In genomic region chr17:47689894-47690293, GRCm38 (mm10) we compare ENCODE assay signal across 12 mouse cellular contexts. TPM values are rescaled to one million over a fixed set of nuclear protein-coding genes. Genes with fewer than 3 reads are reported as not detected.
DNase-seq lines count a peak whose midpoint lies in the region; ATAC-seq lines count a peak whose summit lies in the region.
"Had no signal": no experiment of that assay in that cellular context is flagged by ENCODE, and none has a peak within 500 bp of the region (broad histone marks: within the 10 kb centered on the region; RNA-seq: fewer than 3 reads in every experiment).

No protein-coding gene starts in this region.

- peak overlapping the region; percentile 100 for H3K4me2 ChIP-seq in heart, embryonic 11.5 days
- peak overlapping the region; percentile 91 for H3K4me2 ChIP-seq in lung, embryonic 15.5 days
- no peak overlapping the region for H3K4me2 ChIP-seq in intestine, embryonic 16.5 days (ENCODE audit: low read depth, low read length)
- H3K4me2 ChIP-seq in neural tube, embryonic 15.5 days, result peak overlapping the region; percentile 77

- WGBS in heart, embryonic 11.5 days (ENCODE audit: insufficient replicate concordance), result 76% methylated on average over 7 of the region's 8 CpGs
- WGBS in lung, embryonic 15.5 days, result 66% methylated on average over 7 of the region's 8 CpGs
- WGBS in intestine, embryonic 16.5 days, result 84% methylated on average over 8 of the region's 8 CpGs
- WGBS in neural tube, embryonic 15.5 days, result 76% methylated on average over 8 of the region's 8 CpGs

- no peak overlapping the region for H3K9ac ChIP-seq in heart, embryonic 11.5 days (ENCODE audit: low read depth, low read length)
- H3K9ac ChIP-seq in lung, embryonic 15.5 days, result no peak overlapping the region
- 0 out of 2 replicates have a peak overlapping the region, but pooled peaks have one; percentile 3 for H3K9ac ChIP-seq in intestine, embryonic 16.5 days (ENCODE audit: low read depth, low read length)
- H3K9ac ChIP-seq in neural tube, embryonic 15.5 days (replicated peaks), result peak overlapping the region; percentile 92; the same call in 1 of the 2 replicates

- H3K27ac ChIP-seq in heart, embryonic 11.5 days (ENCODE audit: low read depth, low read length), result no peak overlapping the region
- H3K27ac ChIP-seq in lung, embryonic 15.5 days, result no peak overlapping the region
- H3K27ac ChIP-seq in intestine, embryonic 16.5 days (ENCODE audit: low read length), result no peak overlapping the region
- H3K27ac ChIP-seq in neural tube, embryonic 15.5 days (replicated peaks), result no peak overlapping the region
- H3K27ac ChIP-seq: macrophage had no signal

- H3K4me3 ChIP-seq in heart, embryonic 11.5 days (ENCODE audit: low read depth, low read length), result peak overlapping the region; percentile 15; the same call in 1 of the 2 replicates
- H3K4me3 ChIP-seq in lung, embryonic 15.5 days, result no peak overlapping the region
- no peak overlapping the region for H3K4me3 ChIP-seq in intestine, embryonic 16.5 days (ENCODE audit: low read length)
- peak overlapping the region; percentile 78 for H3K4me3 ChIP-seq in neural tube, embryonic 15.5 days (replicated peaks)

- H3K36me3 ChIP-seq in heart, embryonic 11.5 days (ENCODE audit: control insufficient read depth, insufficient read depth, low read length), result no peaks in the 10 kb centered on the region
- peaks cover 8% of the 10 kb centered on the region for H3K36me3 ChIP-seq in lung, embryonic 15.5 days
- 0 out of 2 replicates have a peak, but pooled peaks cover 4% of the 10 kb centered on the region for H3K36me3 ChIP-seq in intestine, embryonic 16.5 days (ENCODE audit: control insufficient read depth, insufficient read depth, low read length)
- H3K36me3 ChIP-seq in neural tube, embryonic 15.5 days, result 0 out of 2 replicates have a peak, but pooled peaks cover 7% of the 10 kb centered on the region

- no peaks in the 10 kb centered on the region for H3K9me3 ChIP-seq in heart, embryonic 11.5 days (replicated peaks; ENCODE audit: control insufficient read depth, low read length)
- no peaks in the 10 kb centered on the region for H3K9me3 ChIP-seq in lung, embryonic 15.5 days
- H3K9me3 ChIP-seq in intestine, embryonic 16.5 days (ENCODE audit: control insufficient read depth, low read length), result no peaks in the 10 kb centered on the region
- no peaks in the 10 kb centered on the region for H3K9me3 ChIP-seq in neural tube, embryonic 15.5 days (replicated peaks)

- DNase-seq in heart, postnatal 36 days, result no peak
- DNase-seq in lung, postnatal 36 days, result no peak
- DNase-seq in thymus, postnatal 36 days, result no peak
- no peak for DNase-seq in layer of hippocampus, adult 11-12 months (ENCODE audit: low spot score)
- DNase-seq: thymus, adult 18-20 months had no signal

- no peak for ATAC-seq in heart, embryonic 11.5 days (replicated peaks; ENCODE audit: insufficient number of reproducible peaks, low FRiP score, low TSS enrichment)
- no peak for ATAC-seq in lung, embryonic 15.5 days (ENCODE audit: borderline replicate concordance, extremely low read depth, low FRiP score, low TSS enrichment)
- no peak for ATAC-seq in intestine, embryonic 16.5 days
- ATAC-seq in neural tube, embryonic 15.5 days (ENCODE audit: low FRiP score), result no peak

- peaks cover 10% of the 10 kb centered on the region for H3K27me3 ChIP-seq in heart, embryonic 11.5 days (ENCODE audit: control insufficient read depth, insufficient read depth, low read length)
- no peaks in the 10 kb centered on the region; the same call in 1 of the 2 replicates for H3K27me3 ChIP-seq in lung, embryonic 15.5 days
- no peaks in the 10 kb centered on the region for H3K27me3 ChIP-seq in intestine, embryonic 16.5 days (replicated peaks; ENCODE audit: control insufficient read depth, insufficient read depth, low read length)
- no peaks in the 10 kb centered on the region for H3K27me3 ChIP-seq in neural tube, embryonic 15.5 days (replicated peaks)

- H3K4me1 ChIP-seq in heart, embryonic 11.5 days (ENCODE audit: control insufficient read depth, insufficient read depth, low read length), result peaks cover 15% of the 10 kb centered on the region
- H3K4me1 ChIP-seq in lung, embryonic 15.5 days, result peaks cover 24% of the 10 kb centered on the region
- peaks cover 13% of the 10 kb centered on the region; the same call in 1 of the 2 replicates for H3K4me1 ChIP-seq in intestine, embryonic 16.5 days (ENCODE audit: control insufficient read depth, insufficient read depth, low read length)
- H3K4me1 ChIP-seq in neural tube, embryonic 15.5 days, result peaks cover 48% of the 10 kb centered on the region

- intact Hi-C loops in heart, postnatal 36 days (cut with DNase I), result loop anchor here (2.0 to 5.0 kb wide), 2 partner anchors 61 to 318 kb away; no protein-coding TSS in a partner anchor

RNA-seq across cellular contexts. Expression of gene Frs3, which starts 1.1 kb away (rescaled TPM):
- polyA plus RNA-seq in heart, embryonic 11.5 days (2014; fragmentation: Nextera tagmentation; extraction: Ambion mirVana), result 2.2 and 2.7 TPM in 2 replicates
- total RNA-seq in heart, postnatal 36 days (2021), result 1 to 10 TPM; 4.0 to 4.3 TPM
- polyA plus RNA-seq in lung, embryonic 15.5 days (2015; fragmentation: Nextera tagmentation; extraction: Ambion mirVana), result 5.6 and 6.5 TPM in 2 replicates
- polyA plus RNA-seq in intestine, embryonic 16.5 days (2015; fragmentation: Nextera tagmentation; extraction: Ambion mirVana), result 3.2 and 4.4 TPM in 2 replicates
- polyA plus RNA-seq in neural tube, embryonic 15.5 days (2015; fragmentation: Nextera tagmentation; extraction: Ambion mirVana), result 52.5 and 60.6 TPM in 2 replicates

RNA-seq across cellular contexts. Expression of gene Tomm6, which starts 1.7 kb away (rescaled TPM):
- polyA plus RNA-seq in heart, embryonic 11.5 days (2014; fragmentation: Nextera tagmentation; extraction: Ambion mirVana), result 322 and 360 TPM in 2 replicates
- 100 to 1,000 TPM; 119 to 126 TPM for total RNA-seq in heart, postnatal 36 days (2021)
- 385 and 422 TPM in 2 replicates for polyA plus RNA-seq in lung, embryonic 15.5 days (2015; fragmentation: Nextera tagmentation; extraction: Ambion mirVana)
- polyA plus RNA-seq in intestine, embryonic 16.5 days (2015; fragmentation: Nextera tagmentation; extraction: Ambion mirVana), result 426 and 427 TPM in 2 replicates
- 301 and 304 TPM in 2 replicates for polyA plus RNA-seq in neural tube, embryonic 15.5 days (2015; fragmentation: Nextera tagmentation; extraction: Ambion mirVana)

RNA-seq across cellular contexts. Expression of gene Gm21981, which starts 4.4 kb away (rescaled TPM):
- polyA plus RNA-seq in heart, embryonic 11.5 days (2014; fragmentation: Nextera tagmentation; extraction: Ambion mirVana), result 0.94 and 1.3 TPM in 2 replicates
- total RNA-seq in heart, postnatal 36 days (2021), result under 1 TPM; 0.50 to 0.70 TPM
- polyA plus RNA-seq in lung, embryonic 15.5 days (2015; fragmentation: Nextera tagmentation; extraction: Ambion mirVana), result 0.35 and 0.45 TPM in 2 replicates
- 0.16 and 0.26 TPM in 2 replicates for polyA plus RNA-seq in intestine, embryonic 16.5 days (2015; fragmentation: Nextera tagmentation; extraction: Ambion mirVana)
- polyA plus RNA-seq in neural tube, embryonic 15.5 days (2015; fragmentation: Nextera tagmentation; extraction: Ambion mirVana), result 1.5 and 1.6 TPM in 2 replicates
- polyA plus RNA-seq: erythroblast, embryonic 14.5 days had no signal

RNA-seq across cellular contexts. Expression of gene Prickle4, which starts 4.6 kb away (rescaled TPM):
- 0.39 TPM in 1 of 2 replicates, not detected in the other for polyA plus RNA-seq in heart, embryonic 11.5 days (2014; fragmentation: Nextera tagmentation; extraction: Ambion mirVana)
- total RNA-seq in heart, postnatal 36 days (2021), result 1 to 10 TPM; 2.1 to 4.8 TPM
- polyA plus RNA-seq in lung, embryonic 15.5 days (2015; fragmentation: Nextera tagmentation; extraction: Ambion mirVana), result 0.73 and 0.86 TPM in 2 replicates
- 0.69 and 1.8 TPM in 2 replicates for polyA plus RNA-seq in intestine, embryonic 16.5 days (2015; fragmentation: Nextera tagmentation; extraction: Ambion mirVana)
- 1.1 and 2.6 TPM in 2 replicates for polyA plus RNA-seq in neural tube, embryonic 15.5 days (2015; fragmentation: Nextera tagmentation; extraction: Ambion mirVana)

RNA-seq across cellular contexts. Expression of gene Pgc, which starts 36.7 kb away (rescaled TPM):
- 0.15 TPM in 1 of 2 replicates, not detected in the other for polyA plus RNA-seq in heart, embryonic 11.5 days (2014; fragmentation: Nextera tagmentation; extraction: Ambion mirVana)
- total RNA-seq in heart, postnatal 36 days (2021), result not detected
- polyA plus RNA-seq in lung, embryonic 15.5 days (2015; fragmentation: Nextera tagmentation; extraction: Ambion mirVana), result 14.2 and 15.7 TPM in 2 replicates
- polyA plus RNA-seq in intestine, embryonic 16.5 days (2015; fragmentation: Nextera tagmentation; extraction: Ambion mirVana), result 0.28 and 0.68 TPM in 2 replicates
- 0.17 TPM in 1 of 2 replicates, not detected in the other for polyA plus RNA-seq in neural tube, embryonic 15.5 days (2015; fragmentation: Nextera tagmentation; extraction: Ambion mirVana)
- total RNA-seq: heart, adult 8-10 months had no signal
- polyA plus RNA-seq: erythroblast, embryonic 14.5 days; macrophage had no signal

Comparison
In these comparisons a context has a peak if more than half of its experiments do, and no peak if none do; other contexts are left out.
1. H3K4me3 ChIP-seq: peak in heart, embryonic 11.5 days (single experiment) and neural tube, embryonic 15.5 days (single experiment); none in lung, embryonic 15.5 days (single experiment) and intestine, embryonic 16.5 days (single experiment).
2. H3K9ac ChIP-seq: peak in intestine, embryonic 16.5 days (single experiment) and neural tube, embryonic 15.5 days (single experiment); none in heart, embryonic 11.5 days (single experiment) and lung, embryonic 15.5 days (single experiment).